Mouse (Mus musculus) MEL (cell line): ENCODE data around the gene Vps35l.

Experiments
- CTCF ChIP-seq, 3 experiments: IDR thresholded peaks in 2 of 3; conservative IDR thresholded peaks in 1 of 3; 2 replicates each; pipeline ENCODE4 v1.5.1; 2011 to 2012; ENCODE audit warnings: low read length in 3 of 3, low read depth in 2 of 3, mild to moderate bottlenecking in 2 of 3, improper control_type of control experiment in 1 of 3, inconsistent platforms in 1 of 3, mixed read lengths in 1 of 3, moderate library complexity in 1 of 3; ENCODE audit not compliant: control insufficient read depth in 1 of 3, insufficient read depth in 1 of 3, poor library complexity in 1 of 3, severe bottlenecking in 1 of 3
- E2F4 ChIP-seq: IDR thresholded peaks from 2 replicates; pipeline ENCODE4 v1.6.1; 2011; ENCODE audit warnings: low read depth, low read length, improper control_type of control experiment, borderline replicate concordance
- EP300 ChIP-seq, 2 experiments: IDR thresholded peaks; 2 replicates each; pipeline ENCODE4 v1.6.1; 2011; ENCODE audit warnings: improper control_type of control experiment in 2 of 2, low read length in 2 of 2, low read depth in 1 of 2, mild to moderate bottlenecking in 1 of 2
- MEF2A ChIP-seq: IDR thresholded peaks from 2 replicates; pipeline ENCODE4 v1.6.1; 2014; ENCODE audit warnings: low read depth, mild to moderate bottlenecking, inconsistent platforms, low read length, improper control_type of control experiment; ENCODE audit not compliant: poor library complexity, insufficient replicate concordance, severe bottlenecking; ENCODE audit errors: extremely low read depth
- MXI1 ChIP-seq: IDR thresholded peaks from 2 replicates; pipeline ENCODE4 v1.6.1; 2011; ENCODE audit warnings: mild to moderate bottlenecking, low read depth, low read length, improper control_type of control experiment
- NELFE ChIP-seq: IDR thresholded peaks from 2 replicates; pipeline ENCODE4 v1.6.1; 2011; ENCODE audit warnings: low read depth, low read length, improper control_type of control experiment
- NRF1 ChIP-seq: IDR thresholded peaks from 2 replicates; pipeline ENCODE4 v1.6.1; 2014; ENCODE audit warnings: low read depth, mild to moderate bottlenecking, inconsistent platforms, low read length, improper control_type of control experiment, moderate library complexity; ENCODE audit not compliant: poor library complexity, insufficient read depth, severe bottlenecking
- POLR2A ChIP-seq, 2 experiments: IDR thresholded peaks; 2 replicates each; pipeline ENCODE4 v1.6.1; 2011 to 2012; ENCODE audit warnings: low read length in 2 of 2, mild to moderate bottlenecking in 2 of 2, control low read depth in 1 of 2, improper control_type of control experiment in 1 of 2, low read depth in 1 of 2, moderate library complexity in 1 of 2; ENCODE audit not compliant: control insufficient read depth in 1 of 2, insufficient read depth in 1 of 2, poor library complexity in 1 of 2
- POLR2AphosphoS2 ChIP-seq: IDR thresholded peaks from 2 replicates; pipeline ENCODE4 v1.6.1; 2011; ENCODE audit warnings: low read length, improper control_type of control experiment
- POLR2AphosphoS5 ChIP-seq: IDR thresholded peaks from 2 replicates; pipeline ENCODE4 v1.6.1; 2012; ENCODE audit warnings: low read depth, borderline replicate concordance, mild to moderate bottlenecking, inconsistent platforms, low read length, moderate library complexity, mixed read lengths
- TAL1 ChIP-seq: IDR thresholded peaks from 2 replicates; pipeline ENCODE4 v1.6.1; 2012; ENCODE audit warnings: mild to moderate bottlenecking, inconsistent platforms, low read length, moderate library complexity, mixed read lengths
- USF1 ChIP-seq: IDR thresholded peaks from 2 replicates; pipeline ENCODE4 v1.6.1; 2014; ENCODE audit warnings: low read depth, mild to moderate bottlenecking, inconsistent platforms, low read length, improper control_type of control experiment, moderate library complexity
- ZNF384 ChIP-seq: IDR thresholded peaks from 2 replicates; pipeline ENCODE4 v1.6.1; 2012; ENCODE audit warnings: low read depth, mild to moderate bottlenecking, inconsistent platforms, low read length, improper control_type of control experiment

GRCm38 (mm10) chr7:118769655-118770054, 29.6 kb downstream of the Vps35l start:
- TF ChIP-seq TAL1 (no peak), USF1 (no peak), MXI1 (no peak), POLR2A (IDR thresholded peaks at IDR 0.05; ENCODE audit: control insufficient read depth in 1 of 2, insufficient read depth in 1 of 2, low read depth in 1 of 2, low read length in 2 of 2, poor library complexity in 1 of 2) (no peak), CTCF (IDR thresholded peaks at IDR 0.05 in 2 of 3, conservative IDR thresholded peaks at IDR 0.05 in 1 of 3; ENCODE audit: control insufficient read depth in 1 of 3, insufficient read depth in 1 of 3, low read depth in 2 of 3, low read length in 3 of 3, poor library complexity in 1 of 3, severe bottlenecking in 1 of 3) (no peak), NELFE (no peak), ZNF384 (no peak), EP300 (IDR thresholded peaks at IDR 0.05; ENCODE audit: low read depth in 1 of 2, low read length in 2 of 2) (no peak), POLR2AphosphoS2 (no peak), NRF1 (no peak), POLR2AphosphoS5 (no peak), E2F4 (no peak), MEF2A (no peak)
